Mouse (Mus musculus) neutrophil, adult 5-6 weeks (primary cell): ENCODE measurements around the gene Slco3a1. TPM values are rescaled to one million over a fixed set of nuclear protein-coding genes. Genes with fewer than 3 reads are reported as not detected.
"Not testable (repeated sequence)": the region's sequence is repeated elsewhere in the genome, so short reads cannot be mapped to it uniquely, and the experiment has no call there.

Experiments used
- ATAC-seq: fragments of 151-379, 151-347 bp; 2 replicates; pipeline ENCODE4 v1.8.0; 2017; ENCODE audit warnings: mild to moderate bottlenecking, moderate TSS enrichment; ENCODE audit not compliant: insufficient number of reproducible peaks, poor library complexity, low FRiP score, severe bottlenecking; ENCODE audit errors: extremely low read depth
- total RNA-seq: library from RNA; stranded (forward); fragments of 200-1000 nt; gene quantifications from 2 replicates; pipeline ENCODE4 v1.2.3, GENCODE M21; 2017

Gene Slco3a1
- total RNA-seq, 1 experiment from 2014 or later, result 12.3 TPM

GRCm38 (mm10) chr7:74413738-74414716, 140.6 kb downstream of the Slco3a1 start:
- ATAC-seq, result no peak

GRCm38 (mm10) chr7:74408601-74409323, 145.8 kb downstream of the Slco3a1 start:
- no peak for ATAC-seq

DNA sequence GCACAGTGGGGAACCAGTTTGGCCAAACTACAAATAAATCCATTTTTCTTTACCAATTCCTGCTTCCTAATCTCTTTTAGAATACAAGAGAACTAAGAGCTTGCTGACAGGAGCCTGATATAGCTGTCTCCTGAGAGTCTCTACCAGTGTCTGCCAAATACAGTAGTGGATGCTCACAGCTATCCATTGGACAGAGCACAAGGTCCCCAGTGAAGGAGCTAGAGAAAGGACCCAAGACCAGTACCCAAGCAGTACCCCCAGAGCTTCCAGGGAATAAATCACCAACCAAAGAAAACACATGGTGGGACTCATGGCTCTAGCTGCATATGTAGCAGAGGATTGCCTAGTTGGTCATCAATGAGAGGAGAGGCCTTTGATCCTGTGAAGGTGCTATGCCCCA, 146.7 kb downstream of the Slco3a1 start:
- ATAC-seq, result not testable (repeated sequence)

DNA sequence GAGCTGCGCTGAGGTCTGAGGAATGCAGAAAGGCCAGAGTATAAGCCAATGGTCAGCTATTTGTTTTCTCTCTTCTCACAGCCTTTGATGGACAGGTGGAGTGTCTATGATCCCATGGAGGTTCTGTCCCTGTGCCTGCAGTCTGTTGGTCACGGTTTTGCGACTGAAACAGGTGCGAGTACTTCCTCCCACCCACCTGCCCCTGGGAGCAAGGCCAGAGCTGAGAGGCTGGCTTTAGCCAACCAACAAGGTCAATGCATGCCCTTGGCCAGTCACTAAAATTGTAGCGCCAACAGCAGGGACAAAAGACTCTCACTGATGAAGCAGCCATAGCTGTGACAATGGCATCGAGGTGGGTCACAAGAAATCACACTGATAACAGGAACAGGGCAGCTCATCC, 154.9 kb downstream of the Slco3a1 start:
- no peak for ATAC-seq

GRCm38 (mm10) chr7:74399154-74399553, 155.4 kb downstream of the Slco3a1 start:
- no peak for ATAC-seq

DNA sequence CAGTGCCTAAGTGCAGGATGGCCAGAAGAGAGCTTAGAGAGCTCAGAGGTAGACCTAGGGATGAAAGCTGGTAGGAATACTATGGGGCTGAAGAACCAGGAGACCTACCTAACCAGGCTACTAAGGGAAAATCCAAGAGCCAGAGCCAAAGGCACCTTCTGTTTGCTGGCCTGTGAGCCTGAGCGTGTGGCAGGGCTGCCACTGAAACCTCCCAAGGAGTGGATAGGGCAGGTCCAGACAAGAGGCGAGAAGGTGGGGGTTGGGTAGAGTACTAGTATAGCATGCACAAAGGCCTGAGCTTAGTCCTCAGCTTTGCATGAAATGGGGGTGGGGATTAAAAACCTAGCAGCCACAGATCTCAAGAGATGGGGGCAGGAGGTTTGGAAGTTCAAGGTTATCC, 156.3 kb downstream of the Slco3a1 start:
- ATAC-seq, result no peak

DNA sequence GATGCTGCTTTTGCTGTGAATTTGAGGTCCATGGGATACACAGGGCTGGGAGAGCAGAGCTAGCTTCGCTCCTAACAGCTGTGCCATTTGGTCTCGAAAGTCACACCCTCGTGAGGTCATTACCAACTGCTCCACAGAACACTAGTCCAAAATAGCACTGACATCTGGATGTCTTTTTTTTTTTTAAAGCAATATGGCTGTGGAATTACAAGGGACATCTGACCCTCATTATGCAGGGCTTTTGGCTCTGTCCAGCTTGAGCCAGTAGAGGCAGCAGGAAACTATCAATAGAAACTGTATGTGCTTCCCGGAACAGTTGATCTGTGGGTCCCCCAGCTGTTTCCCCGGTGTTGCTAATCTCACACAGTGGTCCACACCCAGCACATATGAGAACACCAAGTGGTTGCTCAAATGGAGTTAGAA, 163.1 kb downstream of the Slco3a1 start:
- no peak for ATAC-seq

DNA sequence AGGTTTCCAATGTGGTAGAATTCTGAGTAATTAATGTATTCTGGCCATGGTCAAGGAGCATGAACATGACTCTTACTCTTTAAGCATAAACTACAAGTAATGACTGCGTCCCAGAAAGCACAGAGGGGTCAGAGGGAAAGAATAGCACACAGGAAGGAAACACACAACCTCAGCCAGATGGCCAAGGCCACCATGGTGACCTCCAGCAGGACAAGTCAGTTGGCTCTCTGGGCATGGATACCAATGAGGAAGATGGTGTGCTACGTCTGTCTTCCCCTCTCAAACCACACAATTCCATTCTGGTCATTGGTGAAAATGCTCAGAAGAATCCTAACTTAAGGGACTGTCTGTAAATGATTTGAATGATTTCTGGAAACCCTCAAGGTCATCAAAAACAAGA, 165.0 kb downstream of the Slco3a1 start:
- ATAC-seq, result no peak

GRCm38 (mm10) chr7:74386257-74386656, 168.3 kb downstream of the Slco3a1 start:
- no peak for ATAC-seq

DNA sequence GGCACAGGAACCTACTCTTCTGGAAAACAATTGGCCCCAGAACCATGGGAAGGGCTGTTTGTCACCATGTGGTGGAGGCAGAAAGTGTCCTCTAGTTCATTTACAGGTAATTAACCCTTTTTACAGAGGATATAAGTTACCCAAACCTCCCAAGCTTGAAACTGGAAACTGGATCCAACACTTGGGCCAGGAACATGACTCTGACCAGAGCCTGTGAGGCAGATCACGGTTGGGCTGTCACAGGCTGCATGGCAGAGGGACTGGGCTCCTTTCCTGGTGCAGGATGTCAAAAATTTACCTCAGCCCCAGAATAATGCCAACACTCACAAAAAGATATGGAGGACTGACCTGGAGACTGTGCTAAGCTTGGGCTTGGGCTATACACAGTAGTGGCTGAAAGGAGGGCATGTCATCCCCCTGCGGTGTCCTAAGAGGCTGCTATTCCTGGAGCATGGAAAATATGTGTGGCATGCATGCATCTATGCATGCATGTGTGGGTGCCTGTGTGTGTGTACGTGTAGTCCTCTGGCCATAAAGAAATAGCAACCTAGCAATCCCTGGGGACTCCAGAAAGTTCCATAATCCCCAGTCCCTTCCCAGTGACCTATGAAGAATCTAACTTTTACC, 171.4 kb downstream of the Slco3a1 start:
- no peak for ATAC-seq

- ATAC-seq, result no peak
Observed at GRCm38 (mm10) chr7:74382286-74382685, 172.3 kb downstream of the Slco3a1 start.

GRCm38 (mm10) chr7:74381881-74382281, 172.7 kb downstream of the Slco3a1 start:
- no peak for ATAC-seq

- no peak for ATAC-seq
Observed at GRCm38 (mm10) chr7:74381051-74381450, 173.5 kb downstream of the Slco3a1 start.

- ATAC-seq, result no peak
Observed at GRCm38 (mm10) chr7:74377909-74378308, 176.7 kb downstream of the Slco3a1 start.

DNA sequence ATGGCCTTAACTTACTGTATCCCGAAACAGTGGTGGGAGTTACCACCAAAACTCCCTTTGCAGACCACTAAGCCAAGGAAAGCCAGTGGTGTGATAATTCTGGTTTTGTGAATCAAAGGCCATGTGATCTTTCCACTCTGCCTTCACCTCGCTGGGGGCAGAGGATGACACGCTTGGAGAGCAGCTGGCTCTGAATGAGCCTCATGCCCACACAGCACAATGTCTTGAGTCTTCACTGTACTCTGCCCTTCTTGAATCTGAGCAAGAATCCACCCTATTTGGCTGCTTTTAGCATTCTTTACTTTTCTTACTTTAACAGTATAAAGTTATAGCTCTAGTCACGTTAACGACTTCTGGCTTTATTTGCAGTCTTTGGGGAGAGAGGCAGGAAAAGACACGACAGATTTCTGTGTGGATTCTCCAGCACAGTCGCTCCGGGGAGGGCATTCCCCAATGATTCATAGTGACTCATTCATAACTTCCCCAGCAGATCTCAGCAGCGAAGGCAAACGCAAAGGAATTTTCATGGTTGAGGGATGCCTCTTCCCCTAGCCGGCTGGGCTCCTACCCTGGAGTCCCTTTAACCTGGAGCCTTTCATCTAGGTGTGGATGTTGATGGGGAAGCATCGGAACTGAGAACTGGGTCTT, 178.1 kb downstream of the Slco3a1 start:
- ATAC-seq, result no peak

DNA sequence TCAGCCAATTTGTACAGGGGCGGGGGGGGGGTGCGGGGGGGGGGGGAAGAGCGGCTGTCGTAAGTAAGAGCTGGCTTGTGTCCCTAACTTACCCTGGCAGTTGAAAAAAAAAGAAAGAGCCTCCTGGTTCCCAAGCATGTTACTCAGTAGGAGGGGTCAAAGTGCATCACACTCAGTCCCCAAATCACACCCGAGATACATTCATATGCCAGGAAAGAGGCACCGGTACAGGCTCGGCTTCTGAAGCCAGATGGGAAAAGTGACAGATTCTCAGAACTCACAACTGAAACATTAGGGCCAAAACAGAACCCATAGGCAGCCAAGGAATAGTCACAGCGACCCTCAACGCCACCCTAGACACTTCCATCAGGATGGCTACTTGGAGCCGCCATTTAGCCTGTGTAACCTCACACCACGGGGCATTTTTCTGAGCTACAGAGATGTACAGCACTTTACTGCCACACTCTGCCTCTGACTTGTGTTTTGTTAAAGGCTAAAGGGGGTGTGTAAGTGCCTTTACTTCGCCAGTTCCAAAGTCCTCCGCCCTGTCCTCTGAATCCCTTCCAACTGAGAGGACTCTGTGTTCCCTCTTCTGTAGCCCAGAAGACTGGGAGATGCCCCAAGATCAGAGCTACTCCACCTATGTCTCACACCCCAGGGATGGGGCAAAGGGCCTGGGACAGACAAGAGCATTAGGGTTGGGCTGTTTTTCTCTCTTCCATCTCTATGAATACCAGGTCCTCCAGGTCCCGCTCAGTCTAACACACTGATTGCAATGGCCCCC, 179.2 kb downstream of the Slco3a1 start:
- ATAC-seq, result no peak

GRCm38 (mm10) chr7:74373056-74373455, 181.5 kb downstream of the Slco3a1 start:
- ATAC-seq, result no peak

DNA sequence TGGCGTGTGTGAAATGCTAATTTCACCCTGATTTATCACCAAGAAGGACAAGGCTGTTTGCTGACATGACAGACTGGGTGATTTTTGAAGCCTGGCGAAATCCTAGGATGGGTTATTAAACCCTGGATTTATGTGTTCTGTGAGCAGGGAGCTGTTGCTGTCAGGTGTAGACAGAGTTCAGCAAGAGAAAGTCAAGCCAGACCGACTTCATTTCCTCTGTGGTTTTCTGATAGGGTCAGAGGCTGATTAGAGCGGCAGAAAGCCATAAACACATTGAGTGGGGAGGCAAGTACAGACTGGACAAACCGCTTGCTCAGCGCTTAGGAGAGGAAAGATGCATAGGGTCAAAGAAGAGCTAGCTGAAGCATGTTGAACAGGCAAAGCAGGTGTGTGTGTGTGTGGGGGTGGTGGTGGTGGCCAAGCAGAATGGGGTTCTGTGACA, 182.4 kb downstream of the Slco3a1 start:
- no peak for ATAC-seq
